7 mouse cellular contexts compared by ENCODE assay signal in the genomic region with DNA sequence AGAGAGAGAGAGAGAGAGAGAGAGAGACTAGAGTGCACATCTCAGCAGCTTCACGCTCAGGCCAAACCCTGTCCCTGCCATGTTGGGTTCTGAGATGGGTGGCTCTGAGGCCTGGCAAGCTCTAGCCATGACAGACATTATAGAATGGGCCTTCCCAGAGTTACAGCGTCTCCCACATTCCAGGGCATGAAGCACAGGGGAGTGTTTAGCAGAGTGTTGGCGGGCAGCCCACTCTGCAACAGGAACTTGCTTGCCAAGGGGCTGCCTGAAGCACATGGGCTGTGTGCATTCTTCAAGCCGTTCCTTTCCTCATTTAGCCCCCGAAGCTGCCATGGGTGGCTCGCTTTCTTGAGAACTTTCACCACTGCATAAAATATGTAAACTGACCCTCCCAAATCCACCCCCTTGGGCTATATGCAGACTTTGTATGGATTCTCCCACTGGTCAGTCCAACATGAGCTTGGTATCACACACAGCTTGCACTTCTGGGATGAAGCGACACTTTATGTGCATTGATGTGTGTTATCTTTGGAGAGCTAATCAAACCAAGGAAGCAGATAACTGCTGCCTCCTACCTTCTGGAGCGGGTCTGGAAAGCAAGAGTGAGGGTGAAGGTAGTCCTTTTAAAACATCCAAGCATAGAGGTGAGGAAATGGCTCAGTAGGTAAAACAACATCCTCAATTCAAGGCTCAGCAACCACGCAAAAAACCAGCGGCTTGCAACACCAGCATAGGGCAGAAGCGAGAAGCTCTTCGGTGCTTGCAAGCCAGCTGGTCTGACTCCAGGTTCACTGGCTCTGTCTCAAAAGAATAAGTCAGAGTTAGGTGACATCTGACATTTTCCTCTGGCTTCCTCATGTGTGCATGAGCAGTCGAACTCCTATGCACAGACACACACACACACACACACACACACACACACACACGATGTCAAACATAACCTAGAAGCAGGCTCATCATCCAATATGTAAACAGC.
DNase-seq lines count a peak whose midpoint lies in the region; ATAC-seq and TF ChIP-seq lines count a peak whose summit lies in the region.

No protein-coding gene starts in this region.

- no peak overlapping the region for H3K4me3 ChIP-seq in embryonic facial prominence, embryonic 11.5 days (ENCODE audit: low read depth, low read length)
- H3K4me3 ChIP-seq in heart, adult 2 months: peak overlapping the region; percentile 14; the same call in 1 of the 2 replicates
- H3K4me3 ChIP-seq in limb, embryonic 15.5 days: no peak overlapping the region
- no peak overlapping the region for H3K4me3 ChIP-seq in stomach, embryonic 15.5 days (replicated peaks)

- 70% methylated on average over 14 of the region's 14 CpGs for WGBS in embryonic facial prominence, embryonic 11.5 days
- 32% methylated on average over 14 of the region's 14 CpGs for WGBS in heart, adult 2 months
- 28% methylated on average over 14 of the region's 14 CpGs for WGBS in limb, embryonic 15.5 days
- 43% methylated on average over 14 of the region's 14 CpGs for WGBS in stomach, embryonic 15.5 days

- TF ChIP-seq POLR2A in heart, adult 2 months (IDR thresholded peaks at IDR 0.05; ENCODE audit: insufficient read depth, low read depth, low read length): no peak

- no peaks in the 10 kb centered on the region for H3K36me3 ChIP-seq in embryonic facial prominence, embryonic 11.5 days (replicated peaks; ENCODE audit: control insufficient read depth, insufficient read depth, low read depth, low read length)
- H3K36me3 ChIP-seq in heart, adult 2 months (ENCODE audit: control insufficient read depth, insufficient read depth, low read length): no peaks in the 10 kb centered on the region
- peaks cover 3% of the 10 kb centered on the region; the same call in 1 of the 2 replicates for H3K36me3 ChIP-seq in limb, embryonic 15.5 days
- peaks cover 4% of the 10 kb centered on the region; the same call in 1 of the 2 replicates for H3K36me3 ChIP-seq in stomach, embryonic 15.5 days

- ATAC-seq in embryonic facial prominence, embryonic 11.5 days (replicated peaks; ENCODE audit: insufficient number of reproducible peaks, low FRiP score, low TSS enrichment, low read depth): peak; percentile 73; the same call in 1 of the 2 replicates
- ATAC-seq in limb, embryonic 15.5 days (ENCODE audit: insufficient number of reproducible peaks, low FRiP score, low TSS enrichment, low read depth): peak; percentile 90
- ATAC-seq in stomach, embryonic 15.5 days (ENCODE audit: insufficient read depth, low FRiP score, low read depth): peak; percentile 87; the same call in 1 of the 2 replicates

- H3K9me3 ChIP-seq in embryonic facial prominence, embryonic 11.5 days (replicated peaks; ENCODE audit: control insufficient read depth, low read length): no peaks in the 10 kb centered on the region
- H3K9me3 ChIP-seq in limb, embryonic 15.5 days: no peaks in the 10 kb centered on the region
- H3K9me3 ChIP-seq in stomach, embryonic 15.5 days: no peaks in the 10 kb centered on the region

- H3K4me1 ChIP-seq in embryonic facial prominence, embryonic 11.5 days (ENCODE audit: control insufficient read depth, insufficient read depth, low read length): no peaks in the 10 kb centered on the region
- peaks cover 9% of the 10 kb centered on the region for H3K4me1 ChIP-seq in heart, adult 2 months (ENCODE audit: control insufficient read depth, insufficient read depth, low read length)
- H3K4me1 ChIP-seq in limb, embryonic 15.5 days: peaks cover 26% of the 10 kb centered on the region
- H3K4me1 ChIP-seq in stomach, embryonic 15.5 days: peaks cover 8% of the 10 kb centered on the region

- TF ChIP-seq CTCF in heart, adult 2 months (IDR thresholded peaks at IDR 0.05): no peak

- no peak overlapping the region for H3K4me2 ChIP-seq in embryonic facial prominence, embryonic 11.5 days (ENCODE audit: low read depth, low read length)
- peak overlapping the region; percentile 28 for H3K4me2 ChIP-seq in limb, embryonic 15.5 days
- peak overlapping the region; percentile 23; the same call in 1 of the 2 replicates for H3K4me2 ChIP-seq in stomach, embryonic 15.5 days

- DNase-seq in adrenal gland, adult 8-10 months: peak; percentile 25
- DNase-seq in embryonic facial prominence, embryonic 11.5 days (ENCODE audit: low spot score): peak; percentile 46
- DNase-seq in heart, adult 2 months: peak; percentile 65 to 76
- peak; percentile 39 for DNase-seq in kidney, adult 11 months
- no peak for DNase-seq in thymus, adult 18-20 months

- no peak overlapping the region for H3K9ac ChIP-seq in embryonic facial prominence, embryonic 11.5 days (replicated peaks; ENCODE audit: low read length)
- H3K9ac ChIP-seq in heart, adult 2 months (ENCODE audit: low read depth, low read length): peak overlapping the region; percentile 12; the same call in 1 of the 2 replicates
- no peak overlapping the region for H3K9ac ChIP-seq in limb, embryonic 15.5 days
- no peak overlapping the region for H3K9ac ChIP-seq in stomach, embryonic 15.5 days

- intact Hi-C loops in heart, adult 2 months (cut with DNase I): loop anchor here (5.0 kb wide), 1 partner anchor 59 kb away; no protein-coding TSS in a partner anchor

- H3K79me2 ChIP-seq in heart, adult 2 months (replicated peaks; ENCODE audit: control insufficient read depth, insufficient read depth, low read length): no peaks in the 10 kb centered on the region

- no peak for TF ChIP-seq EP300 in heart, adult 2 months (IDR thresholded peaks at IDR 0.05; ENCODE audit: insufficient read depth, low read depth, low read length)

- peak overlapping the region; percentile 71 for H3K27ac ChIP-seq in embryonic facial prominence, embryonic 11.5 days (replicated peaks; ENCODE audit: low read depth, low read length)
- peak overlapping the region; percentile 58 for H3K27ac ChIP-seq in heart, adult 2 months
- peak overlapping the region; percentile 88 for H3K27ac ChIP-seq in limb, embryonic 15.5 days
- H3K27ac ChIP-seq in stomach, embryonic 15.5 days: peak overlapping the region; percentile 90

- H3K27me3 ChIP-seq in embryonic facial prominence, embryonic 11.5 days (ENCODE audit: control insufficient read depth, insufficient read depth, low read length): no peaks in the 10 kb centered on the region
- no peaks in the 10 kb centered on the region for H3K27me3 ChIP-seq in heart, adult 2 months (ENCODE audit: control insufficient read depth, insufficient read depth, low read length)
- H3K27me3 ChIP-seq in limb, embryonic 15.5 days: no peaks in the 10 kb centered on the region
- no peaks in the 10 kb centered on the region for H3K27me3 ChIP-seq in stomach, embryonic 15.5 days (replicated peaks)

Comparison
In these comparisons a context has a peak if more than half of its experiments do, and no peak if none do; other contexts are left out.
1. DNase-seq: peak in adrenal gland, adult 8-10 months (single experiment), embryonic facial prominence, embryonic 11.5 days (single experiment), heart, adult 2 months (2 of 2) and kidney, adult 11 months (single experiment); none in thymus, adult 18-20 months (0 of 2).
2. Peak in every context shown above with its lines, with median percentiles within 50 percentile points of each other: ATAC-seq and H3K27ac ChIP-seq.